Mouse (Mus musculus): ENCODE measurements around the gene Tmem198.

Tmem198 gene

GRCm38 (mm10) chr1:75516703-75517380 is 37.5 kb downstream of the Tmem198 start:
- peak; percentile 50 to 70 for DNase-seq (ENCODE audit: inconsistent age in 2 of 2, low spot score in 1 of 2)

- no peak for DNase-seq (ENCODE audit: inconsistent age in 2 of 2, low spot score in 1 of 2)
Observed at GRCm38 (mm10) chr1:75517984-75518383, 38.7 kb downstream of the Tmem198 start.

GRCm38 (mm10) chr1:75518427-75518826 is 39.1 kb downstream of the Tmem198 start:
- DNase-seq (ENCODE audit: inconsistent age in 2 of 2, low spot score in 1 of 2) = no peak

GRCm38 (mm10) chr1:75519576-75519975 is 40.2 kb downstream of the Tmem198 start:
- peak; percentile 53 to 85 for DNase-seq (ENCODE audit: inconsistent age in 2 of 2, low spot score in 1 of 2)

DNA sequence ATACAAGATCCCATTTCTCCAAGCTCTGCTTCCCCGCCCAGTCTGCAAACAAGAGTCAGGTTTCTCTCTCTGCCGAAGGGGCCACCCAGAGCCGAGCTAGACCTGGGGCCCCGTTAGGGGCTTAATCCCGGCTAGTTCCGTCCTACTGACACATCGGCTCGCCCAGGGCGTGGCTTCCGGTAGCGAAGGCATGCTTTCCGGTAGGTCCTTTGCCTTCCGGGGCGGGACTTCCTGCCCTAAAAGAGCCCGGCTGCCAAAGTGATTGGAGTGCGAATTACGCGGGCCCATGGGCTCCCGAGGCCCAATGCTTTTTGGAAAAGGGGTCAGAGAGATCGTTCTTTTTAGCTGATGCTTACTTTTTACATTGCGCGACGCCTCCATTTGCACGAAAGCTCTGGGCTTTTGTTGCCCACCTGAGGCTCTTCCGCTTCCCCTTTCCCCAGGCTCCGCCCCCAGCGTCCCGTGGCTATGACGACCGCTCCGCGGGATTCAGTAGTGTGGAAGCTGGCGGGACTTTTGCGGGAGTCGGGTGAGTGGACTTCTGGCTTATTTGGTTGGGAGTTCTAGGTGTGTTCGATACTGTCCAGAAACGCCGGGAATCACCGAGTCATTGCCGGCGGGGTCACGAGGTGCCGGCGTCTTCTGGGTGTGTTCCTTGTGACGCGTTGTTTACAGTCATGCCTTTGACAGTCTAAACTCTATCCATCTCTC is 42.1 kb downstream of the Tmem198 start, which contains the start of gene Stk11ip:
Gene Stk11ip, plus strand, starts transcription at position 209 of the 711 bp plus-strand sequence.
- DNase-seq (ENCODE audit: inconsistent age in 2 of 2, low spot score in 1 of 2) = peak; percentile 94 to 99

DNA sequence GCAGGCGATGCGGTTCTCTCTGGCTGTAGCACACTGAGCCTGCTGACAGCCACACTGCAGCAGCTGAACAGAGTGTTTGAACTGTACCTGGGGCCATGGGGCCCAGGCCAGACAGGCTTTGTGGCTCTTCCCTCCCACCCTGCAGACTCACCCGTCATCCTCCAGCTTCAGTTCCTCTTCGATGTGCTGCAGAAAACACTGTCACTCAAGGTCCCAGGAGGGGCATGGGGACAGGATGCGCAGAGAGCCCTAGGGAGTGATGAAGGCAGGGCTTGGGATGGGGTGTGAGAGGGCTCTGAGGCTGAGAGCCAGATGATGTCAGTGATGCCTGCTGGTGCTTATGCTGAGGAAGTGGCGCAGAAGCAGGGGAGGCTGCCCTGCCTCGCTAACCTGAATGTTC is 45.3 kb downstream of the Tmem198 start:
- DNase-seq (ENCODE audit: inconsistent age in 2 of 2, low spot score in 1 of 2) = no peak

GRCm38 (mm10) chr1:75530546-75530945 is 51.2 kb downstream of the Tmem198 start:
- peak in 1 of 2 experiments; percentile 64 for DNase-seq (ENCODE audit: inconsistent age in 2 of 2, low spot score in 1 of 2)

DNA sequence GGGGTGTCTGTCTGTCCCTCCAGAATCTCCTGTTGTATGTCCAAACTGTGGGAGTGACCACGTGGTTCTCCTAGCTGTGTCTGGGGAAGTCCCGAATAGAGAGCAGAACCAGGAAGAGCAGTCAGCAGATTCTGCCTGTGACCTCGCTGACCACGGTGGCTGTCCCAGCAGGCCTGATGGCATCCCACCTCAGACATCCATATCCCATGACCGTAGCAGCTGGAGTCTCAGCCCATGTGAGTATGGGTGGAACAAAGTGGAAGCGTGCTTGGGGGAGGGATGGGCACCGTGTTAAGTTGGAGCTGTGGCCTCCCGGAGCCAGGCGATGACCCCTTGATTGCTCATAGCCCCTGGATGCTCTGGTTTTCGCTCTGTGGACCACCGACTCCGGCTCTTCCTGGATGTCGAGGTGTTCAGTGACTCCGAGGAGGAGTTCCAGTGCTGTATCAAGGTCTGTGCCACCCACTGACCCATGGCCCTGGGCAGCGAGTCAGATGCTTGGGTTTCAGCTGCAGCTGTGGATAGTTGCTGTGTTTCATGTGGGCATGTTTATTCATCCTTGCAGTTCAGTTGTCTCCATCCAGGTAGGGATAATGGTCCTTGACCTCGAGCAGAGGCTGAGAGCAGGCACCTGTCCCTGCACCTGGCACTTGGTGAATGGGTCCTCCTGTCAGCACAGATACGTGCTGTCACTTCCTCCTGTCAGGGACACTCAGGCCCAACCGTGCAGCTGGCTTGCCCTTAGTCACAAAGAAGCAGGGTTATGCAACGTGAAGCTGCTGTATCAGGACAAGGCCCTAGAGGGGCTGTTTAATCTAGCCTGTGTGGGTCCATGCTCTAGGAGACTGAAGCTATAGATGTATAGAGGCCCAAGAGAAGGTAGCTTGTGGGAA is 53.2 kb downstream of the Tmem198 start:
- DNase-seq (ENCODE audit: inconsistent age in 2 of 2, low spot score in 1 of 2) = no peak

DNA sequence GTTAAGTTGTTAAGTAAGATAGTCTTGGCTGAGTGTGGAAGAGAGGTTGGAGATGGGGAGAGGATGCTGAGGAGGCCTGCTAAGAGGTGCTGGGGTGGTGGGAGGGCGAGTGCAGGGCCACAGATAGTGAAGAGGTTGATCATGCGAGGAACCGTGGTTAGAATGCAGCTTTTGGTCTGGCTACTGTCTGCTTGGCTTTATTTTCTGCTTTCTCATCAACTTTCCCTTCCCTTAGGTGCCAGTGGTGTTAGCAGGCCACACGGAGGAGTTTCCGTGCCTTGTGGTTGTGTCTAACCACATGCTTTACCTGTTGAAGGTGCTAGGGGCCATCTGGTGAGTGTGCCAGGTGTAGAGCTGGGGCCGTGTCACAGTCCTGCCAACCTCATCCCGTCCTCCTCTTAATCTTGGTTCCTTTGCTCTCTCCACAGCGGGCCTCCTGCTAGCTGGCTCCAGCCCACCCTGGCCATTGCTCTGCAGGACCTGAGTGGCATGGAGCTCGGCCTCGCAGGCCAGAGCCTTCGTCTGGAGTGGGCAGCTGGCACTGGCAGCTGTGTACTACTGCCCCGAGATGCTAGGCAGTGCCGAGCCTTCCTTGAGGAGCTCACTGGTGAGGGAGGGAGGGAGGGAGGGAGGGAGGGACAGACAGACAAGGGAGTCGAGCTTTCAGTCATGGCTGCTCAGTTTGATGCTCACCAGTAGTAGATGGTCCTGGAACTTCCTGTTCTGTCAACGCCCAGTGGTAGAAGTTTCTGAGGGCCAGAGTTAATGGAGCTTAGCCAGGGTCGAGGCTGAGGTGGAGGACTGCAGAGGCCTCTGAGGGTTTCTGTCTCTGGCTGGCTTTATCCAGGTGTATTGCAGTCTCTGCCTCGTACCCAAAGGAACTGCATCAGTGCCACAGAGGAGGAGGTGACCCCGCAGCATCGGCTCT is 54.3 kb downstream of the Tmem198 start:
- no peak for DNase-seq (ENCODE audit: inconsistent age in 2 of 2, low spot score in 1 of 2)
